Mouse (Mus musculus): ENCODE data around the gene Idh3a.
A peak's percentile ranks its signal among the peaks of the same experiment; 100 is the strongest.
"Not testable (repeated sequence)": the region's sequence is repeated elsewhere in the genome, so short reads cannot be mapped to it uniquely, and the experiment has no call there.

Gene Idh3a

GRCm38 (mm10) chr9:54587863-54588262 is 1.7 kb downstream of the Idh3a start:
- DNase-seq (ENCODE audit: low spot score), result no peak

GRCm38 (mm10) chr9:54593652-54594051 is 7.5 kb downstream of the Idh3a start:
- not testable (repeated sequence) for DNase-seq (ENCODE audit: low spot score)

DNA sequence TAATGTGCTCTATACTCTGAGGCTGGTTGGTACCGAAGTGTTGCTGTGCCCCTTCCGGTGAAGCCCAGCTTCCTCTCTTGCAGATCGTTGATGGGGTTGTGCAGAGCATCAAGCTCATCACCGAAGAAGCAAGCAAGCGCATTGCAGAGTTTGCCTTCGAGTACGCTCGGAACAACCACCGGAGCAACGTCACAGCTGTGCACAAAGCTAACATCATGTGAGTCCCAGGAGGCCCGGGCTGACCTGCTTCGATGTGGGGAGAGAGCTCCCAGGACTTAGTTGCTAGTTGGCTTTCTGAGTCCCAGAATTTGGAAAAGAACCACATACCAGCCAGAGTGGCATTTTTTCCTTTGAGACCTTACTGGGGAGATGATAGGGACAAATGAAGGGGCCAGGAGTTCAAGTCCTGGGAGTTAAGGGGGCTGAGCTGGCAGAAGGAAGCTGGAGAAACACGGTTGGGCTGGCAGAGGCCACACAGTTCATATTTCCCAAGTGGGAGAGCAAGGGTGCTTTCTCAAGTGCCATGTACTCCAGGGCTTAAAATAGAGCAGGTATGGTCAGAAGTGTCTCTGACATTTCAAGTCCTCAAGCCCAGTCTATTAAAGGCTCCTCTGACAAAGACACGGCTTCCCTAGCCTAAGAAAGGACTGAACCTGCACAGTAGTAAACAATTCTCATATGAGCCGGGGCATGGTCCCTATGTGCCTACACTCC is 10.8 kb downstream of the Idh3a start:
- no peak for DNase-seq (ENCODE audit: low spot score)

- DNase-seq (ENCODE audit: low spot score), result no peak
Observed at GRCm38 (mm10) chr9:54602386-54602785, 16.3 kb downstream of the Idh3a start.

DNA sequence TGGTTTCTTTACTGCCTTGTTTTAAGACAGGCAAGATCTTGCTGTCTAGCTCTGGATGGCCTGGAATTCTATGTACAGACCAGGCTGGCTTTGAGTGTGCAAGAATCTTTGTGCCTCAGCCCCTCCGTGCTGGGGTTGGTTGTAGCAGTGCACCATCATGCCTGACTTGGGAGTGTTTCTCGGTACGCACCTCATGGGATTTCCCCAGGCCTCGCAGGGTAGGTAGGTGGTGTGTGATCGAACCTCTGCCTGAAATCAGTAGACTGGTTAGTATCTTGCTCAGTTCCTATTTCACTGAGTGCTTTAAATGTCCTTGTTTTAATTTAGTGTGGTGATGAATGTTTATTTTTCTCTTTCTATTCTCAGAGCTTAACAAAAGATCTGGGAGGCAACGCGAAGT is 16.8 kb downstream of the Idh3a start:
- no peak for DNase-seq (ENCODE audit: low spot score)

- DNase-seq (ENCODE audit: low spot score), result no peak
Observed at GRCm38 (mm10) chr9:54604131-54604654, 18.1 kb downstream of the Idh3a start.

- DNase-seq (ENCODE audit: low spot score), result no peak
Observed at GRCm38 (mm10) chr9:54604886-54605285, 18.8 kb downstream of the Idh3a start.

- DNase-seq (ENCODE audit: low spot score), result no peak
Observed at GRCm38 (mm10) chr9:54612781-54613191, 26.7 kb downstream of the Idh3a start.

GRCm38 (mm10) chr9:54614182-54614850 is 28.2 kb downstream of the Idh3a start:
- DNase-seq (ENCODE audit: low spot score), result peak; percentile 26

DNA sequence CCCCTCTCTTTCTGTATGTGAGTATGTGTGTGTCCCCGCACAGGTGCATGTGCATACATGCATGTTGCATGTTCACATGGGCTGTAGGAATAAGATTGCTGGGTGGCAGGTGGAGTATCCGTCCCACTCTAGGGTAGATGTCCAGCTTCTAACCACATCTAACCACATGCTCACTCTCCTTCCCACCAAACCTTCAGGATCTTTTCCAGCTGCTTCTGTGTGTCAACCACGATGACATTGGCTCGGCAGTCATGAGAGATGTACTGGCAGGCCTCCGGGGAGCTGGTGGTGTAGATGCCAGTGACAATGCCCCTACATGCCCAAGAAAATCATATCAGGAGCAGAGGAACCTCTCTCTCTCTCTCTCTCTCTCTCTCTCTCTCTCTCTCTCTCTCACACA is 41.1 kb downstream of the Idh3a start:
- no peak for DNase-seq (ENCODE audit: low spot score)

DNA sequence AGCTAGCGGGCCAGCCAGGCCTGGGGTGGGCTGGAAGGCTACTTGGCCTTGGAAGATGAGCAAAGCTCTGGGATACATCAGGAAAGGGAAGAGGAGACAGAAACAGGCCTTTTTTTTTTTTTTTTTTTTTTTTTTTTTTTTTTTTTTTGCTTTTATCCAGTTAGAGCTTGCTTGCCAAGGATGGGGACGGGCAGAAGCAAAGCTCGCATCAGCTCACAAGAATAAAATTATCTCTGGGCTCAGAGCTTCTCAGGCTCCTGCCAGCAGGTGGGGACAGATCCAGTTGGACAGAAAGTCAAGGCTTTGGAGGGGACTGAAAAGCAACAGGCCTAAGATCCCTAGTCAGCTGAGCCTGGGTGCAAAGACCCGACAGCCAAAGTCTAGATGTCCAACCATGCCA is 42.6 kb downstream of the Idh3a start:
- DNase-seq (ENCODE audit: low spot score), result no peak

DNA sequence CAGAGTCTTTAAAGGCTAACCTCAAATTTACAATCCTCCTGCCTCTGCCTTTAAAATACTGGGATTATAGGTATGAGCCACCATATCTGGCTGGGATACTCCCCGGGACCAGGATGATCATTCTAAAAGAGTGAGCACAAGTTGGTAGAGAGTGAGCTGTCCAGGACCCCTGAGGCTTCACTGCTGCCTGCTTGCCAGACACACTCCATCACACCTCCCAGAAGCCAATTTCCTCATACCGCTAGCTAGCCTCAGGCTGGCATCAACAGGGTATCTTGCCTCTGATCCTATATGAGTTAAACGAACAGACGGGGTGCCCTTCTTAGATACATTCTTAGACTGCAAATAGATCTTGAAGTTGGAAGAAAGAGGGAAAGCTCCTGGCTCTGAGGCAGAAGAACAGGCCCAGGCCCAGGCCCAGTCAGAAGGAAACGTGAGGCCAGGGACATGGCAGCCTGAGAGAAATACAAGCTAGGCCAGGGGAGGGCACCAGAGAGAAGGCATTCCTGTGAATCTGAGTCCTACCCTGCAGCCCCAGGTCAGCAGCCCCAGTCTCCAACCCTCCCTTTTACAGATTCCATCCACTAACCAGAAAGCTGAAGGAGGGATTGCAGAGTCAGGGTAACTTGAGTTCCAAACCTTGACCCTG is 43.6 kb downstream of the Idh3a start:
- no peak for DNase-seq (ENCODE audit: low spot score)

- DNase-seq (ENCODE audit: low spot score), result no peak
Observed at GRCm38 (mm10) chr9:54630905-54631304, 44.8 kb downstream of the Idh3a start.

GRCm38 (mm10) chr9:54633401-54633800 is 47.3 kb downstream of the Idh3a start:
- DNase-seq (ENCODE audit: low spot score), result no peak

- DNase-seq (ENCODE audit: low spot score), result no peak
Observed at GRCm38 (mm10) chr9:54637510-54638314, 51.6 kb downstream of the Idh3a start.

- no peak for DNase-seq (ENCODE audit: low spot score)
Observed at GRCm38 (mm10) chr9:54639192-54639591, 53.1 kb downstream of the Idh3a start.

DNA sequence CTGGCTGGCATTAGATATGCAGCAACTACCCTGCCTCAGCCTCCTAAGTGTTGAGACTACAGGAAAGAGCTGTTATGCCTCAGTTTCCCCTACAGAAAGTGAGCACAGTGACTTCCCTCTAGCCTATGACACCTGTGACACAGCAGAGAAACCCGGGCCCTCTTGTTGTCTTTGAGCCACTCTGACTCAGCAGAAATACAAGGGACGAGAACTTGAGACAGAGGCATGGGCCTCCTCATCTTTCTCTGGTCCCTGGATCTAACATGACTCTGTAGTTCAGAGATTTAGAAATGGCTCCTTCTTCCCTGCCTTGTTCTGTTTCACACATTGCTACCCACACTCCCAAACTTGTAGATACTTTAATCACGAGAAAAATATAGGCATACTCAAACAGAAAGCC is 55.4 kb downstream of the Idh3a start:
- DNase-seq (ENCODE audit: low spot score), result no peak

GRCm38 (mm10) chr9:54642149-54642548 is 56.0 kb downstream of the Idh3a start:
- DNase-seq (ENCODE audit: low spot score), result no peak

- no peak for DNase-seq (ENCODE audit: low spot score)
Observed at GRCm38 (mm10) chr9:54642556-54642955, 56.4 kb downstream of the Idh3a start.

DNA sequence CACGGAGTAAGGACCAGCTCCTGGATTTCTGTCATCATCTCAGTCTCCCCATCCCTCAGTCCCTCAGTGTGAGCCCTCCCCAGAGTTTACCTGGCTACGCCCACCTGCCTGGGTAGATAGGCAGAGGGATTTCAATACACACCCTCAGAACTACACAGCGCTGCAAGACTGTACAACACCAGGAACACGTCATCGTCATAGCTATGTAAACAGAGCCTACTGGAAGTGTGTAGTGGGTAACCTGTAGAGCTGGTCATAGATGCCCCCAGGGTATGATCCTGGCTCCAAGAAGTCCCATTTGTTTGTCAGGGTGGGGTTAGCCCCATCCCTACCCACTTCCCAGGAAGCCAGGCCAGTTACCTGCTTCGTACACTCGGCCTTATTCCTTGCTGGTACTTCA is 57.0 kb downstream of the Idh3a start:
- no peak for DNase-seq (ENCODE audit: low spot score)

GRCm38 (mm10) chr9:54645530-54645929 is 59.4 kb downstream of the Idh3a start:
- DNase-seq (ENCODE audit: low spot score), result no peak

GRCm38 (mm10) chr9:54646252-54646651 is 60.1 kb downstream of the Idh3a start:
- no peak for DNase-seq (ENCODE audit: low spot score)

Data from left cerebral cortex, adult 11 months (tissue).